Mouse (Mus musculus) heart, postnatal 25 days (tissue): ENCODE results near the gene Chmp1a. TPM values are rescaled to one million over a fixed set of nuclear protein-coding genes. Genes with fewer than 3 reads are reported as not detected.
"Not testable (repeated sequence)": the region's sequence is repeated elsewhere in the genome, so short reads cannot be mapped to it uniquely, and the experiment has no call there.

Experiments
- DNase-seq: peaks from one replicate; pipeline ENCODE4 v3.0.0; 2022; ENCODE audit warnings: low spot score
- intact Hi-C: fragments of 180-260 bp; cut with DNase I; formaldehyde crosslinking; loops from one replicate; pipeline ENCODE4 v1.15.1; 2025
- total RNA-seq, 2 experiments: library from RNA; stranded (reverse); gene quantifications; 2 replicates each; pipeline ENCODE4 v1.2.3; 2021

Gene Chmp1a
- total RNA-seq, 2 experiments from 2014 or later = 57.1 to 68.6 TPM

- intact Hi-C loops = no loop called here
- no peak for DNase-seq
Measured at GRCm38 (mm10) chr8:123233300-123233699, 20.7 kb upstream of the Chmp1a start.

- DNase-seq = no peak
- intact Hi-C loops = no loop called here
Measured at GRCm38 (mm10) chr8:123232553-123232952, 20.0 kb upstream of the Chmp1a start.

GRCm38 (mm10) chr8:123231742-123232141 is 19.2 kb upstream of the Chmp1a start:
- DNase-seq = no peak

GRCm38 (mm10) chr8:123230326-123230725 is 17.8 kb upstream of the Chmp1a start:
- intact Hi-C loops, DNase-seq: not testable (repeated sequence)

More at GRCm38 (mm10) chr8:123231742-123232141, 19.2 kb upstream of the Chmp1a start:
- intact Hi-C loops = no loop called here

GRCm38 (mm10) chr8:123228416-123228815 is 15.9 kb upstream of the Chmp1a start:
- DNase-seq = no peak
- intact Hi-C loops = no loop called here

- intact Hi-C loops = no loop called here
- DNase-seq = peak; percentile 88
Measured at GRCm38 (mm10) chr8:123224278-123225266, 12.0 kb upstream of the Chmp1a start, which contains the start of gene Cdk10. TSS of gene Cdk10 (plus strand) at chr8:123224842.

GRCm38 (mm10) chr8:123220917-123221316 is 8.4 kb upstream of the Chmp1a start:
- DNase-seq = no peak
- intact Hi-C loops = no loop called here

GRCm38 (mm10) chr8:123215430-123215829 is 2.9 kb upstream of the Chmp1a start:
- no peak for DNase-seq

GRCm38 (mm10) chr8:123213118-123213772 is 682 bp upstream of the Chmp1a start:
- intact Hi-C loops = loop anchor here (5.0 kb wide), 1 partner anchor 39 kb away; the partner anchor contains the start of genes Vps9d1 and Zfp276
- DNase-seq = no peak

More at GRCm38 (mm10) chr8:123215430-123215829, 2.9 kb upstream of the Chmp1a start:
- intact Hi-C loops = loop anchor here (5.0 kb wide), 1 partner anchor 77 kb away; no protein-coding TSS in a partner anchor

- intact Hi-C loops = loop anchor here (5.0 kb wide), 1 partner anchor 40 kb away; the partner anchor contains the start of genes Vps9d1 and Zfp276
- DNase-seq = no peak
Measured at GRCm38 (mm10) chr8:123211876-123212275, 687 bp downstream of the Chmp1a start.

- DNase-seq = no peak
- intact Hi-C loops = loop anchor here (10.0 kb wide), 2 partner anchors 299 to 369 kb away; no protein-coding TSS in a partner anchor
Measured at GRCm38 (mm10) chr8:123203571-123203970, 9.0 kb downstream of the Chmp1a start.

GRCm38 (mm10) chr8:123202288-123202687 is 10.3 kb downstream of the Chmp1a start:
- DNase-seq = peak; percentile 22
- intact Hi-C loops = loop anchor here (1.0 to 10.0 kb wide), 3 partner anchors 96 to 367 kb away; no protein-coding TSS in a partner anchor

- intact Hi-C loops = loop anchor here (10.0 kb wide), 2 partner anchors 295 to 365 kb away; no protein-coding TSS in a partner anchor
- no peak for DNase-seq
Measured at GRCm38 (mm10) chr8:123199864-123200263, 12.7 kb downstream of the Chmp1a start.

- DNase-seq, intact Hi-C loops: not testable (repeated sequence)
Measured at GRCm38 (mm10) chr8:123197016-123197415, 15.5 kb downstream of the Chmp1a start.

GRCm38 (mm10) chr8:123193771-123194170 is 18.8 kb downstream of the Chmp1a start:
- intact Hi-C loops = no loop called here
- DNase-seq = no peak

- no peak for DNase-seq
- intact Hi-C loops = no loop called here
Measured at GRCm38 (mm10) chr8:123191908-123192307, 20.7 kb downstream of the Chmp1a start.

GRCm38 (mm10) chr8:123190678-123191077 is 21.9 kb downstream of the Chmp1a start:
- intact Hi-C loops = no loop called here
- peak; percentile 61 for DNase-seq

- intact Hi-C loops = loop anchor here (5.0 kb wide), 2 partner anchors 42 to 82 kb away; no protein-coding TSS in a partner anchor
- no peak for DNase-seq
Measured at GRCm38 (mm10) chr8:123188841-123189240, 23.7 kb downstream of the Chmp1a start.

GRCm38 (mm10) chr8:123188006-123188405 is 24.6 kb downstream of the Chmp1a start:
- intact Hi-C loops = loop anchor here (5.0 kb wide), 2 partner anchors 41 to 81 kb away; no protein-coding TSS in a partner anchor
- no peak for DNase-seq
